Mouse (Mus musculus): ENCODE measurements around the gene Pde4b.
"Not testable (repeated sequence)": the region's sequence is repeated elsewhere in the genome, so short reads cannot be mapped to it uniquely, and the experiment has no call there.

The Pde4b gene

GRCm38 (mm10) chr4:102087091-102087565 lies at the start of gene Pde4b:
TSS of gene Pde4b (plus strand) at chr4:102087543.
- DNase-seq (ENCODE audit: low read depth), result no peak

DNA sequence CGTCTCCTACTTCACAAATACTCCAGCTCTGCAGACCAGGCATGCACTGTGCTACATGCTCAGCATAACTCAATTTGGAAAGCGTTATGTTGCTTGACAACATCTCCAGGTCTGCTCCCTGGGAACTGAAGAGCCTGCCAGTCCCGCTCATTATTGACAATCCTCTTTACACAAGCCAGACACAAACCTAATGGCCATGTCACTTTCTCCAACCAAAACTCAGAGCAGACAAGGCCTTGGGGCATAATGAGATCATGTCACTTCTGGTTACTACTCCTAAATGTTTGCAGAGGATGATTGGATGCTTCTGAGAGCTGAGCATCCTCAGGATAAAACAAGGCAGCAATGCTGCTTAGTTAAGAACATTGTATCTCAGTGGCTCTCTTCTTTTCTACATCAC lies 47.2 kb upstream of the Pde4b start:
- DNase-seq (ENCODE audit: low read depth), result no peak

DNA sequence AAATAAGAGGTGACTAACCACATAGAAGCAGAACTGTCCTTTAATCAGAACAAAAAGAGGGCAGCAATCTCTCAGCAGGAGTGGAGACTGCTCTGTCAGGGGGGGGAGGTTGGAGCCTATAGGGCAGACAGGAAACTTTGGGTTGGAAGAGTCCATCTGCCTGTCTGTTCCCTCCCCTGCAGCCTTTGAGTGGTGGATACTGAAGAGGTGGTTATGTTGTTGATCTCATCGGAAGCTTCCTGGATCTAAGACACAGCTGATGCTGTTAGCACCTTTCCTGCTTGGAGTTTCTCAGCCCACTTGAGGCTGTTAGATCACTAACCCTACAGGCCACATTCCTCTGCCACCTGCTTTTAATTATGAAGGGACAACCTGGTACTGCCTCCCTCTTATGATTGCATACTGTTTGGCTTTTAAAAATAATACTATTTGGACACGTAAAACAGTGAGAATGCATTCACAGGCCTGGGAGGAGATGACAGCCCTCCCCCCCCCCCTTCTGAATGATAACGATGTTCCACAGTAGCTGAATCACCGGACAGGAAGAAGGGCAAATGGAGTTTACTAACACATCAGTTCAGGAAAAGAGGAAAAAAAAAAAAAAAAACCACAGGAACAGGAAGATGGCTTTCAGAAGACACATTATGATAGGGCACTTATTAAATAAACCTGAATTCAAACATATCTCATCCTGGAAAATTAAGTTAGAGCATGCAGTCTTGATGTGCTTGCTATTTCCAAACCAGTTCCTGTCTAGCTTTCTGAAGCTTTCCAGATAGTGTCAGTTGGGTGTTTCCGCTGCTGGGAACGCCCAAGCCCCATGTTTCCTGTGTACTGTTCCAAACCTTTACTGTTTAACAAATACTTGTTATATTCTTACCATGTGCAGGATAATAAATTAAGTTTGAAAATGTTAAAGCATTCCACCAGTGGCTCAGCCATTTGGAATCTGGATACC lies 41.9 kb upstream of the Pde4b start:
- no peak for DNase-seq (ENCODE audit: low read depth)

GRCm38 (mm10) chr4:102049368-102049767 lies 38.0 kb upstream of the Pde4b start:
- not testable (repeated sequence) for DNase-seq (ENCODE audit: low read depth)

- DNase-seq (ENCODE audit: low read depth), result no peak
Observed at GRCm38 (mm10) chr4:102061322-102061721, 26.0 kb upstream of the Pde4b start.

DNA sequence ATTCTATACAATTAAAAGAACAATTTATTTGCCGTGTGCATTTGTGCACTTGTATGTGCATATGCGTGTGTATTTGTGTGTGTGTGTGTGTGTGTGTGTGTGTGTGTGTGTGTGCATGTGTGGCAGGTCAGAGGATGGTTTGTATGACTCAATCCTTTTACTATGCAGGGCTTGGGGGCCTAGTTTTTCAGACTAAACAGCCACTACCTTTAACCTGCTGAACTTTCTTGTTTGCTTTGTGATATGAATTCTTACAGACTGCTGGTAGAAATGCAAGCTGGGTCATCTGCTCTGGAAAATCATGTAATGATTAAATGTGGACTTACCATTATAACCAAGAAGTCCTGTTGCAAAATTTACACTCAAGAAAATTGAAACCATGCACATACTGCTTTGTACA lies 18.0 kb upstream of the Pde4b start:
- no peak for DNase-seq (ENCODE audit: low read depth)

DNA sequence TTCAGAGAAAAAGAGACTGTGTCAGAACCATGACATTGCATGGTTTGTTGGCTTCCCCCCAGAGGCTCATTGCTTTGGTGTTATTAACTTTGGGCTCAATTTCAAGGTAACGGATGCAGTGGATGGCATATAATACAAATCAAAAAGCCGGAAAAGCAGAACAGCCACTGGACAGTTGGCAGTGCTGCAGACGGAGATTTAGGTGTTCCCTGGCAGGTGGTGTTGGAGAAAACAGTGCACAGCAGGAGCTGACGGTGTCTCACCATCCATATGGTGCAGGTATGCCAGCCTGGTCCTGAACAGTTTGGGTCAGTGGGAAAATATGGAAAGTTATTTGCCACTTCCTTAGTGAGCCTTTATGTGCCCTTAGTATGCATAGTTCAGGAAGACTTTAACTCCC lies 1.0 kb upstream of the Pde4b start:
- no peak for DNase-seq (ENCODE audit: low read depth)

DNA sequence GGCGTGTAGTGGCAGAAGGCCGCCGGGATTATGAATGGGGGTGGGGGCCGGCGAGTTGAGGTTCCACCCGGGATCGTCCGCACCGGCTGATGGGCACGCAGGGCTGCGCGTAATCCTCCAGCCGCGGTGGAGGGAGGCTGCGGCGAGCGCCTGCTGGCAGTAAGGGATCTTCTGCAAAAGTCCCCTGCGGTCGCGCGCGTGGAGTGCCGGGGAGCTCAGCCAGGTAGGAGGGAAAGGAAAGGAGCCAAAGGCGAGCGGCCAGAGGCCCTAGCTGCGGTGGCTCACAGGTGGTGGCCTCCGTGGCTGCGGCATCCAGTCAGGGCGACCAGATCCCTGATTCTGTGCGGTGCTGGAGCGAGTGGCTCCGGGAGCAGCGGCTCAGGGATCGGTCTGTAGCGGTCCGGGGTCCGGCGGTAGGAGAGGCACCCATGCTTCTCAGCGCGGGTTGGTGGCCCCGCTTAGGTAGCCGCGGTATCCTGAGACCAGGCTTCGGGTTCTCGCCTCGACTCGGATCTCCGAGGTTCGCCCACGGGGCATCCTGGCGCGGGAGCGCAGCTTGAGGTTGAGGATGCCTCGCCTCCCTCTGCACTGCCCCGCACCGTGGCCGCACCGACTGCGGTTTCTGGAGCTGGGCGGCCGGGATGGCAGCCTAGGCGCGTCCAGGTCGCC lies 357 bp downstream of the Pde4b start:
- DNase-seq (ENCODE audit: low read depth), result no peak

DNA sequence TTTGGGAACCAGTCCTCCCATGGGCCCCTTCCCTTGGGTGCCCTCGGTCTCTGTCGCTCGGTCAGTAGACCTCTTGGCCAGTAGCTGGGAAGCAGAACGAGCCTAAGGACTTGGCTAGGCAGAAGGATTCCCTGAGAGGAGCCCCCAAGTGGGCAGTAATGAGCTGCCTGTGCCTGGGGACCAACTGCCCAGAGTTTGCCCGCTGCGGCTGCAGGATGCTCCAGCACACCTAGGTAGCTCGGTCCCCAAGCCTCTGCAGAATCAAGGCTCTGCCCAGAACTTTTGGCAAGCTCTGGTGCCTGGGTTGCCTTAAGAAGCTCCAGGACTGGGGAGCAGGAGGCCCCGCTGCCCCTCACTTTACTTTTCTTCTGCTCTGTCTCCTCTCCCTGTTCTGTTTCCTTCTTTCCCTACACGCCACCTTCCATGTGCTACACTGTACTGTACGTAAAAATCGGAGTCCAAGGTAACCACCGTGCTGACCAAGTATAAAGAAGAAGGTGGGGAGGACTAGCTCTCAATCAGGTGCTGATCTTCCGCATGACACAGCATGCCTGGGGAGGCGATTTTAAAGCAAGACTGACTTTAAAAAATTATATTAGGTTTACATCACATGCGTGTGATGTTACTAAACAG lies 1.0 kb downstream of the Pde4b start:
- no peak for DNase-seq (ENCODE audit: low read depth)

- DNase-seq (ENCODE audit: low read depth), result no peak
Observed at GRCm38 (mm10) chr4:102095851-102096250, 8.5 kb downstream of the Pde4b start.

DNA sequence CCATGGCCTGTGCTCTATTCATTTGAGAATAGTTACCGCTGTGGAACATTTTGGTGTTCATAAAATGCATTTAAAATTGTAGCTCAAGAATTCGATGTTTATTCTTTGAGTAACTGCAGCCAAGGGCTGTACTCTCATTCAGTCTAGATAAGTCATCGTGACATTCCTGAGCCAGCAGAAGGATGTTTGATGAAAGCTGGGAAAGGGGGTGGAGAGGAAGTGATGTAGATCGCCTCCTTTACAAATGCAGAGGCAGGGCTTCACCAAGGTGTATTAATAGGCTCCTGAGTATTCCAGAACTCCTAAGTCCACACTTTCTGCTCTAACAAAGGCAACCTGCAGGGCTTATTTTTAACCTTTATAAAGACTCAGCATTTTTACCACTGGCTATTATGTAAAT lies 14.9 kb downstream of the Pde4b start:
- DNase-seq (ENCODE audit: low read depth), result no peak

DNA sequence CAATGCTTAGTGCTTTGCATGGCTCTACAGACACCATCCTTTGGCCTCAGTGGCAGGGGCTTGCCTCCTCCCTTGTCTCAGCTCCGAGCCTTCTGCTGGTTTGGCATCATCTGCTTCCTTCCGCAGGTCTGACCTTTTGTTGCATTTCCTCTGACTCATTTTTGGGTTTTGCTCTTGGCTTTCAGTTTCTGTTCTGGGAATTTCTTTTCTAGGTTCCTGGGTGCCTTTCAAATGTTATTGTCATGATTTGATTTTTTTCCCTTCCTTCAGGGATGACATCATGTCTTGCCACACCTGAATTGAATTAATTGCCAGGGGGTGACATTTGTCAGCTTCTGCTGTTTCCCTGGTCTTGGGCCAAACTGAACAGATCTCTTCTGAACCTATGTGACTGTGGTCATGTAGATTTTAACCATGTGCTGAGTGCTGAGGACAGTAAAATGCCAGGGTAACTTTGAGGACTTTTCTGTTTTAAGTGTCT lies 17.2 kb downstream of the Pde4b start:
- DNase-seq (ENCODE audit: low read depth), result no peak

- no peak for DNase-seq (ENCODE audit: low read depth)
Observed at GRCm38 (mm10) chr4:102106771-102107170, 19.4 kb downstream of the Pde4b start.

- DNase-seq (ENCODE audit: low read depth), result no peak
Observed at GRCm38 (mm10) chr4:102119454-102119853, 32.1 kb downstream of the Pde4b start.

- DNase-seq (ENCODE audit: low read depth), result no peak
Observed at GRCm38 (mm10) chr4:102136366-102136849, 49.1 kb downstream of the Pde4b start.

GRCm38 (mm10) chr4:102138346-102138745 lies 51.0 kb downstream of the Pde4b start:
- DNase-seq (ENCODE audit: low read depth), result no peak

DNA sequence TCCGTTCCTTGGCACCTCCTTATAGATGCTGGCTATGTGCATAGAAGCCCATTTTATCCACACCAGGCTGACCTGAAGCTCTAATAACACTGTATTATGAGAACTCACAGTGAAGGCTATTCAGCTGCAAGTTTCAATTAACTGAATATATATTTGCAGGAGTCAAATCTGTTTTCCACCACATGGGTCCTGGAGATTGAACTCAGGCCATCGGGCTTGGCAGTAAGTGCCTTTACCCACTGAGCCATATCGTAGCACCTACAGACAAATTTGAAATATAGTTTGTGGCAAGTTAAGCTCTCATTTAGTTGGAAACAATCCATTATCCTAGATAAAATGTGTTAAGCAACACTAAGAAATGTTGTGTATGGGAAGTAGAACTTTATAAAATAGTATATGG lies 53.9 kb downstream of the Pde4b start:
- DNase-seq (ENCODE audit: low read depth), result no peak

DNA sequence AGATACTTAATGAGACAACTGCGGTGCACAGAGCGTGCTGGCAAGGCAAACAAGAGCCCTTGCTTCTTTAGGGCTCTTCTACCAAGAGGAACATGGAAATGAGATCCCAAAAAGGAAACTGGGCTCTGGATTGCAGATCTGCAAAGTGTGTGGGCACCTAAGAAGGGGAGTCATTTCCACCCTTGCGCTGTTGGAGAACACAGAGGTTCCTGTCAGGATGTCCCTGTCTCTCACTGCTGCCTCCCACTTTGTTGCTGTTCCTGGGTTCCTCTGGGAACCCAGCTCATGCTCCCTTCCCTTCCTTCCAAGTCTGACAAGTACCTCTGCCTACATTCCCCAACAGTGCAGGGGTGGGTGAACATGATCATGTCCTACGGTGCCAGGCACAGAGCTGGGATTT lies 61.4 kb downstream of the Pde4b start:
- DNase-seq (ENCODE audit: low read depth), result no peak

DNA sequence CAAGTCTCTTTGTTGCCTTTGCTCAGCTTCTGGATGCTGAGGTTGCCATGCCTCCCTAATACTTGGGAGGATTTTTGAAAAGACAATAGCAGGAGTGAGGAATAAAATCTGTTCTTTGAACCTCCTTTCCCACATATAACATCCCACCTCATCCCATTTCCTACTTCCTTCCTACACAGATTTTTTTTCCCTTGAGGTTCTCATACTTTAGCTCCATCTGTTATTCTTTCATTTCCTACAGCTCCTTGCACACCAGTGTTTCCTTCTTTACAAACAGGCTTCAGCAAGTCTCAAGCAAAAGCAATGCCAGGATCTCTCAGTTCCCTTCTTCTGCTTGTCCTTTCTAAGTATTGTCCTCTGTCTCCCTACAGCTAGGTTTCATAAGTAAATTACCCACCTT lies 71.8 kb downstream of the Pde4b start:
- DNase-seq (ENCODE audit: low read depth), result no peak

GRCm38 (mm10) chr4:102171636-102172035 lies 84.3 kb downstream of the Pde4b start:
- no peak for DNase-seq (ENCODE audit: low read depth)

DNA sequence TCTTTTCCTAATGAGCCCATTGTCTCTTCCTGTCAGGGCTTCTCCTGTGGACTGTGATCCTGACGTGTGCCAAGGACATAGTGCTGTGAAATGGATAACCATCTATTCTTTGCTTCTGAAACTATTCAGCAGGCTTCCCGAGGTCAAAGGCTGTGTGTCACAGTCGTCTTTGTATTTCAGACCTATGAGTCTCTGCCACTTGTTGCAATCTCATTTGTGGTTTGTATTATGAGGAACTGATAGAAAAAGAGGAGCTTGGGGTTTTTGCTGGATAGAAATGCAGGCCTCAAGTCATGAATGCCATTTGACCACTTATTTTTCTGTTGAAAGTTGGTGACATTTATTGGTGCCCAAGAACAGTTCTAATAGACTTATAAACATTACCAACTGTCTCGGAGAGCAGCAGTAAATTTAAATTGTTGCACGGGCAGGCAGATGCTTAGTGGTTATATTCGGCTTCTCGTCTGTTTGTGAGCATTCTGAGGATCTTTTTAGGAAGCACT lies 85.4 kb downstream of the Pde4b start:
- DNase-seq (ENCODE audit: low read depth), result no peak

GRCm38 (mm10) chr4:102175985-102176384 lies 88.6 kb downstream of the Pde4b start:
- no peak for DNase-seq (ENCODE audit: low read depth)

Measured in c-Kit-positive CD71-negative TER-119-negative erythroid progenitor cells, embryonic 14.5 days (primary cell).